Mouse (Mus musculus) kidney, postnatal 10 days (tissue): ENCODE data around the gene Cbfa2t3.

Experiments
- DNase-seq: peaks from one replicate; pipeline ENCODE4 v3.0.0; 2021; ENCODE audit warnings: mixed read lengths

Cbfa2t3 gene

GRCm38 (mm10) chr8:122663106-122663505 is 35.8 kb downstream of the Cbfa2t3 start:
- DNase-seq = no peak

- DNase-seq = no peak
Observed at GRCm38 (mm10) chr8:122661894-122662293, 37.0 kb downstream of the Cbfa2t3 start.

GRCm38 (mm10) chr8:122661138-122661537 is 37.8 kb downstream of the Cbfa2t3 start:
- DNase-seq = peak; percentile 90

GRCm38 (mm10) chr8:122660022-122660421 is 38.9 kb downstream of the Cbfa2t3 start:
- no peak for DNase-seq

- no peak for DNase-seq
Observed at GRCm38 (mm10) chr8:122658807-122659160, 40.1 kb downstream of the Cbfa2t3 start.

- DNase-seq = no peak
Observed at GRCm38 (mm10) chr8:122658149-122658806, 40.6 kb downstream of the Cbfa2t3 start.

- peak; percentile 69 for DNase-seq
Observed at GRCm38 (mm10) chr8:122656056-122656999, 42.6 kb downstream of the Cbfa2t3 start.

- DNase-seq = peak; percentile 91
Observed at GRCm38 (mm10) chr8:122654768-122655167, 44.1 kb downstream of the Cbfa2t3 start.

GRCm38 (mm10) chr8:122652643-122653042 is 46.3 kb downstream of the Cbfa2t3 start:
- no peak for DNase-seq

GRCm38 (mm10) chr8:122651326-122651921 is 47.5 kb downstream of the Cbfa2t3 start:
- no peak for DNase-seq

GRCm38 (mm10) chr8:122648192-122648970 is 50.5 kb downstream of the Cbfa2t3 start:
- no peak for DNase-seq

GRCm38 (mm10) chr8:122646337-122646736 is 52.6 kb downstream of the Cbfa2t3 start:
- no peak for DNase-seq

GRCm38 (mm10) chr8:122644175-122644954 is 54.5 kb downstream of the Cbfa2t3 start:
- DNase-seq = no peak

- DNase-seq = peak; percentile 57
Observed at GRCm38 (mm10) chr8:122642071-122642470, 56.8 kb downstream of the Cbfa2t3 start.

GRCm38 (mm10) chr8:122641406-122641805 is 57.5 kb downstream of the Cbfa2t3 start:
- no peak for DNase-seq

GRCm38 (mm10) chr8:122640825-122641224 is 58.1 kb downstream of the Cbfa2t3 start:
- no peak for DNase-seq

- DNase-seq = peak; percentile 85
Observed at GRCm38 (mm10) chr8:122639521-122640248, 59.2 kb downstream of the Cbfa2t3 start.

GRCm38 (mm10) chr8:122638601-122639000 is 60.3 kb downstream of the Cbfa2t3 start:
- no peak for DNase-seq

GRCm38 (mm10) chr8:122637230-122637629 is 61.7 kb downstream of the Cbfa2t3 start:
- no peak for DNase-seq

GRCm38 (mm10) chr8:122636803-122637175 is 62.1 kb downstream of the Cbfa2t3 start:
- DNase-seq = no peak
